Mouse (Mus musculus) liver, adult 2 months (tissue): ENCODE results near the gene Gpr3. TPM values are rescaled to one million over a fixed set of nuclear protein-coding genes. Genes with fewer than 3 reads are reported as not detected.
A peak's percentile ranks its signal among the peaks of the same experiment; 100 is the strongest.

ENCODE experiments used
- DNase-seq: peaks from one replicate; pipeline ENCODE4 v3.0.0-alpha.2; 2011; ENCODE audit warnings: low read depth, low spot score; ENCODE audit errors: extremely low read depth
- H3K27ac ChIP-seq: fragments of 200-500 bp; replicated peaks from 2 replicates; pipeline ENCODE4 v1.5.1; 2012; ENCODE audit warnings: low read depth, mild to moderate bottlenecking, control low read depth, inconsistent platforms, low read length; ENCODE audit not compliant: insufficient read depth
- H3K27me3 ChIP-seq: fragments of 200-500 bp; 2 replicates; pipeline ENCODE4 v1.6.1; 2012; ENCODE audit warnings: mild to moderate bottlenecking, moderate library complexity, low read length, inconsistent platforms; ENCODE audit not compliant: control insufficient read depth, insufficient read depth
- H3K36me3 ChIP-seq: fragments of 200-500 bp; 2 replicates; pipeline ENCODE4 v1.6.1; 2012; ENCODE audit warnings: low read length, inconsistent platforms; ENCODE audit not compliant: control insufficient read depth, insufficient read depth
- H3K4me1 ChIP-seq: fragments of 200-500 bp; 2 replicates; pipeline ENCODE4 v1.6.1; 2011; ENCODE audit warnings: low read length; ENCODE audit not compliant: control insufficient read depth, insufficient read depth
- H3K4me3 ChIP-seq: fragments of 200-500 bp; 2 replicates; pipeline ENCODE4 v1.5.1; 2011; ENCODE audit warnings: low read depth, mild to moderate bottlenecking, control low read depth, low read length, moderate library complexity; ENCODE audit not compliant: insufficient read depth
- H3K79me2 ChIP-seq: fragments of 200-500 bp; 2 replicates; pipeline ENCODE4 v1.6.1; 2012; ENCODE audit warnings: inconsistent platforms, mild to moderate bottlenecking, low read length, moderate library complexity; ENCODE audit not compliant: control insufficient read depth, insufficient read depth
- H3K9ac ChIP-seq: fragments of 200-500 bp; 2 replicates; pipeline ENCODE4 v1.6.1; 2012; ENCODE audit warnings: low read depth, mild to moderate bottlenecking, control low read depth, inconsistent platforms, low read length
- CTCF ChIP-seq: fragments of 200-500 bp; IDR thresholded peaks from 2 replicates; pipeline ENCODE4 v1.5.1; 2011; ENCODE audit warnings: low read depth, low read length, control low read depth
- POLR2A ChIP-seq: fragments of 200-500 bp; IDR thresholded peaks from 2 replicates; pipeline ENCODE4 v1.6.1; 2011; ENCODE audit warnings: low read length, control low read depth; ENCODE audit not compliant: insufficient read depth; ENCODE audit errors: extremely low read depth
- WGBS: fragments of 180-500 bp; shearing (Covaris S2); methylation state at CpG from one replicate; pipeline ENCODE4 v1.1.7; 2018; 5-methylcytosine and 5-hydroxymethylcytosine counted together
- polyA plus RNA-seq: library from polyadenylated mRNA; depleted of rRNA; stranded (reverse); fragments of >200 nt; gene quantifications from 2 replicates; pipeline ENCODE4 v1.2.3, GENCODE M21; 2012; rRNA removed
- total RNA-seq: library from RNA; depleted of rRNA; stranded (reverse); fragments of >200 nt; gene quantifications from 2 replicates; pipeline ENCODE4 v1.2.3, GENCODE M21; 2014; rRNA removed

Gpr3 gene
- total RNA-seq (not detected in 2 replicates), polyA plus RNA-seq (0.07 TPM in 1 of 2 replicates, not detected in the other)

- WGBS, result 8% methylated on average over 52 of the region's 52 CpGs
- Histone ChIP-seq H3K4me1 (peaks cover 4% of the 10 kb centered on the region), H3K79me2 (no peaks in the 10 kb centered on the region), H3K27ac (no peak within 1 kb of the TSS), H3K9ac (peak within 1 kb of the TSS; percentile 57), H3K36me3 (no peaks in the 10 kb centered on the region), H3K4me3 (peak within 1 kb of the TSS; percentile 65; the same call in 1 of the 2 replicates), H3K27me3 (no peaks in the 10 kb centered on the region; the same call in 1 of the 2 replicates)
- TF ChIP-seq POLR2A, result no peak
- TF ChIP-seq CTCF, result no peak
- DNase-seq, result no peak
These were observed at the start of gene Gpr3, which contains the start of gene Cd164l2 for GRCm38 (mm10) chr4:133211751-133212561. Gene Gpr3, minus strand, starts transcription at chr4:133212536. Gene Cd164l2, plus strand, starts transcription at chr4:133212131.

GRCm38 (mm10) chr4:133261641-133262374 lies 49.5 kb upstream of the Gpr3 start:
- peaks cover 7% of the 10 kb centered on the region; the same call in 1 of the 2 replicates for H3K4me1 ChIP-seq
- no peak overlapping the region for H3K27ac ChIP-seq
- no peak for DNase-seq
- H3K79me2 ChIP-seq, result no peaks in the 10 kb centered on the region
- TF ChIP-seq POLR2A (no peak), CTCF (no peak)
- H3K27me3 ChIP-seq, result no peaks in the 10 kb centered on the region
- H3K9ac ChIP-seq, result 0 out of 2 replicates have a peak overlapping the region, but pooled peaks have one; percentile 9
- 71% methylated on average over 10 of the region's 10 CpGs for WGBS
- H3K36me3 ChIP-seq, result no peaks in the 10 kb centered on the region; the same call in 1 of the 2 replicates
- no peak overlapping the region for H3K4me3 ChIP-seq

GRCm38 (mm10) chr4:133257798-133258408 lies 45.6 kb upstream of the Gpr3 start:
- TF ChIP-seq CTCF, result no peak
- no peak for TF ChIP-seq POLR2A
- Histone ChIP-seq H3K4me3 (no peak overlapping the region), H3K9ac (no peak overlapping the region), H3K27ac (peak overlapping the region; percentile 58), H3K4me1 (peaks cover 9% of the 10 kb centered on the region; the same call in 1 of the 2 replicates), H3K79me2 (no peaks in the 10 kb centered on the region), H3K27me3 (no peaks in the 10 kb centered on the region), H3K36me3 (no peaks in the 10 kb centered on the region)
- 33% methylated on average over 12 of the region's 12 CpGs for WGBS
- peak; percentile 81 for DNase-seq

GRCm38 (mm10) chr4:133257230-133257629 lies 44.9 kb upstream of the Gpr3 start:
- H3K36me3 ChIP-seq, result no peaks in the 10 kb centered on the region
- H3K4me3 ChIP-seq, result no peak overlapping the region
- no peaks in the 10 kb centered on the region for H3K79me2 ChIP-seq
- H3K4me1 ChIP-seq, result peaks cover 9% of the 10 kb centered on the region; the same call in 1 of the 2 replicates
- H3K27ac ChIP-seq, result peak overlapping the region; percentile 58
- peak; percentile 72 for DNase-seq
- TF ChIP-seq CTCF, result no peak
- 0 out of 2 replicates have a peak, but pooled peaks have one; percentile 13 for TF ChIP-seq POLR2A
- 26% methylated on average over 12 of the region's 12 CpGs for WGBS
- no peak overlapping the region for H3K9ac ChIP-seq
- no peaks in the 10 kb centered on the region for H3K27me3 ChIP-seq

GRCm38 (mm10) chr4:133256820-133257219 lies 44.5 kb upstream of the Gpr3 start:
- Histone ChIP-seq H3K4me1 (peaks cover 9% of the 10 kb centered on the region; the same call in 1 of the 2 replicates), H3K79me2 (no peaks in the 10 kb centered on the region), H3K36me3 (no peaks in the 10 kb centered on the region), H3K4me3 (no peak overlapping the region), H3K27ac (no peak overlapping the region), H3K27me3 (no peaks in the 10 kb centered on the region), H3K9ac (no peak overlapping the region)
- no peak for TF ChIP-seq CTCF
- no peak for TF ChIP-seq POLR2A
- no peak for DNase-seq
- 24% methylated on average over 24 of the region's 24 CpGs for WGBS
